14 mouse cellular contexts compared by ENCODE assay signal in genomic region chr15:26031692-26032091, GRCm38 (mm10). TPM values are rescaled to one million over a fixed set of nuclear protein-coding genes. Genes with fewer than 3 reads are reported as not detected.
DNase-seq lines count a peak whose midpoint lies in the region; ATAC-seq and TF ChIP-seq lines count a peak whose summit lies in the region.
"Had no signal": no experiment of that assay in that cellular context is flagged by ENCODE, and none has a peak within 500 bp of the region (broad histone marks: within the 10 kb centered on the region; RNA-seq: fewer than 3 reads in every experiment).

No protein-coding gene starts in this region.

- CTCF ChIA-PET in Patski (lab: Charles Lee): no interaction called here

- intact Hi-C loops in left cerebral cortex, postnatal 4 days (cut with DNase I): no loop called here

- peak; percentile 66 for ATAC-seq in Patski
- ATAC-seq: inflammation-experienced regulatory T-cells, adult 6 months; midbrain, embryonic 15.5 days had no signal

- TF ChIP-seq CTCF in Patski (IDR thresholded peaks at IDR 0.05): no peak

- POLR2A ChIA-PET in Patski (lab: Charles Lee): no interaction called here

- DNase-seq in kidney, postnatal 10 days: peak; percentile 51
- no peak for DNase-seq in kidney, adult 8-10 months
- DNase-seq in lung, postnatal 10 days: peak; percentile 6
- no peak for DNase-seq in lung, postnatal 36 days
- DNase-seq in Patski (ENCODE audit: low read depth, low spot score): no peak
- DNase-seq in adrenal gland, postnatal 36 days: peak; percentile 77 to 85
- no peak for DNase-seq in gastrocnemius, postnatal 10 days
- DNase-seq in left cerebral cortex, postnatal 4 days: no peak
- DNase-seq: cerebellum, adult 9-11 months had no signal

- peaks cover 3% of the 10 kb centered on the region for H3K27me3 ChIP-seq in Patski
- H3K27me3 ChIP-seq: embryonic facial prominence, embryonic 15.5 days; forebrain, embryonic 12.5 days; heart, embryonic 13.5 days; midbrain, embryonic 15.5 days had no signal

- in situ Hi-C loops in Patski (cut with MboI; ENCODE audit: low pct_unique_long_range_greater_than_20kb): no loop called here

RNA-seq across cellular contexts. Expression of gene Zfp622, which starts 47.5 kb away (rescaled TPM):
- 54.8 TPM for polyA plus RNA-seq in Patski (2021)
- 10 to 100 TPM; 36.9 to 41.2 TPM for total RNA-seq in adrenal gland, postnatal 36 days (2021)
- 10 to 100 TPM; 29.5 to 32.4 TPM for total RNA-seq in gastrocnemius, postnatal 10 days (2021)
- 10 to 100 TPM; 43.1 to 46.5 TPM for total RNA-seq in left cerebral cortex, postnatal 4 days (2021)

Comparison
In these comparisons a context has a peak if more than half of its experiments do, and no peak if none do; other contexts are left out.
1. DNase-seq: peak in kidney, postnatal 10 days (single experiment), lung, postnatal 10 days (single experiment) and adrenal gland, postnatal 36 days (2 of 2); none in kidney, adult 8-10 months (0 of 2), lung, postnatal 36 days (single experiment), Patski (single experiment), gastrocnemius, postnatal 10 days (single experiment) and left cerebral cortex, postnatal 4 days (single experiment).